Mouse (Mus musculus): ENCODE data around the gene N6amt1.

- TF ChIP-seq CTCF (IDR thresholded peaks at IDR 0.05; ENCODE audit: extremely low read depth, insufficient read length, insufficient replicate concordance, low read depth, low read length) (no peak), POLR2A (IDR thresholded peaks at IDR 0.05; ENCODE audit: low read depth, low read length) (no peak)
Measured at GRCm38 (mm10) chr16:87324571-87324970, 29.4 kb upstream of the N6amt1 start.

Data from small intestine, adult 2 months (tissue).